Mouse (Mus musculus) T-helper 2 cell (primary cell): ENCODE measurements around the gene Ctxn2.
"Not testable (repeated sequence)": the region's sequence is repeated elsewhere in the genome, so short reads cannot be mapped to it uniquely, and the experiment has no call there.

Source experiments
- in situ Hi-C: fragments of 300-600 bp; cut with MboI, MseI; formaldehyde crosslinking; loops from one replicate; pipeline ENCODE4 v1.15.1; 2025; ENCODE audit warnings: high pct_unique_total_duplicates

The Ctxn2 gene

GRCm38 (mm10) chr2:125135903-125136811, at the start of gene Ctxn2:
Ctxn2 (plus strand) TSS chr2:125136692.
- in situ Hi-C loops, result no loop called here

- in situ Hi-C loops, result no loop called here
Measured at GRCm38 (mm10) chr2:125088757-125089156, 47.7 kb upstream of the Ctxn2 start.

GRCm38 (mm10) chr2:125092123-125092522, 44.4 kb upstream of the Ctxn2 start:
- in situ Hi-C loops, result not testable (repeated sequence)

GRCm38 (mm10) chr2:125104491-125104890, 32.0 kb upstream of the Ctxn2 start:
- in situ Hi-C loops, result not testable (repeated sequence)

GRCm38 (mm10) chr2:125106536-125106935, 30.0 kb upstream of the Ctxn2 start:
- in situ Hi-C loops, result not testable (repeated sequence)

GRCm38 (mm10) chr2:125119381-125120110, 16.9 kb upstream of the Ctxn2 start:
- in situ Hi-C loops, result no loop called here

GRCm38 (mm10) chr2:125122288-125122623, 14.2 kb upstream of the Ctxn2 start:
- in situ Hi-C loops, result no loop called here

GRCm38 (mm10) chr2:125122624-125123476, 13.6 kb upstream of the Ctxn2 start:
- in situ Hi-C loops, result no loop called here

- in situ Hi-C loops, result no loop called here
Measured at GRCm38 (mm10) chr2:125123477-125123852, 13.0 kb upstream of the Ctxn2 start, which contains the start of gene Myef2. Myef2 (minus strand) TSS chr2:125123661.

- in situ Hi-C loops, result no loop called here
Measured at GRCm38 (mm10) chr2:125125824-125126223, 10.7 kb upstream of the Ctxn2 start.

- in situ Hi-C loops, result no loop called here
Measured at GRCm38 (mm10) chr2:125126792-125127191, 9.7 kb upstream of the Ctxn2 start.

GRCm38 (mm10) chr2:125134113-125134512, 2.4 kb upstream of the Ctxn2 start:
- in situ Hi-C loops, result no loop called here

GRCm38 (mm10) chr2:125136846-125137245, 354 bp downstream of the Ctxn2 start:
- in situ Hi-C loops, result no loop called here

GRCm38 (mm10) chr2:125142336-125142735, 5.8 kb downstream of the Ctxn2 start:
- in situ Hi-C loops, result no loop called here

GRCm38 (mm10) chr2:125152388-125152787, 15.9 kb downstream of the Ctxn2 start, which contains the start of gene Slc12a1:
Slc12a1 (plus strand) TSS chr2:125152505.
- in situ Hi-C loops, result no loop called here

GRCm38 (mm10) chr2:125154294-125154693, 17.8 kb downstream of the Ctxn2 start:
- in situ Hi-C loops, result no loop called here

- in situ Hi-C loops, result no loop called here
Measured at GRCm38 (mm10) chr2:125155504-125155903, 19.0 kb downstream of the Ctxn2 start.

GRCm38 (mm10) chr2:125162012-125162470, 25.5 kb downstream of the Ctxn2 start:
- in situ Hi-C loops, result no loop called here

- in situ Hi-C loops, result loop anchor here (25.0 kb wide), 1 partner anchor 591 kb away; no protein-coding TSS in a partner anchor
Measured at GRCm38 (mm10) chr2:125178225-125178798, 41.8 kb downstream of the Ctxn2 start.

GRCm38 (mm10) chr2:125187904-125188303, 51.4 kb downstream of the Ctxn2 start:
- in situ Hi-C loops, result loop anchor here (25.0 kb wide), 1 partner anchor 601 kb away; no protein-coding TSS in a partner anchor

- in situ Hi-C loops, result loop anchor here (25.0 kb wide), 1 partner anchor 602 kb away; no protein-coding TSS in a partner anchor
Measured at GRCm38 (mm10) chr2:125189197-125189596, 52.7 kb downstream of the Ctxn2 start.
